Mouse (Mus musculus): ENCODE results near the gene Neurl3. TPM values are rescaled to one million over a fixed set of nuclear protein-coding genes. Genes with fewer than 3 reads are reported as not detected.

Neurl3 gene
- polyA plus RNA-seq, 1 experiment from 2014 or later, result 24.4 TPM

DNA sequence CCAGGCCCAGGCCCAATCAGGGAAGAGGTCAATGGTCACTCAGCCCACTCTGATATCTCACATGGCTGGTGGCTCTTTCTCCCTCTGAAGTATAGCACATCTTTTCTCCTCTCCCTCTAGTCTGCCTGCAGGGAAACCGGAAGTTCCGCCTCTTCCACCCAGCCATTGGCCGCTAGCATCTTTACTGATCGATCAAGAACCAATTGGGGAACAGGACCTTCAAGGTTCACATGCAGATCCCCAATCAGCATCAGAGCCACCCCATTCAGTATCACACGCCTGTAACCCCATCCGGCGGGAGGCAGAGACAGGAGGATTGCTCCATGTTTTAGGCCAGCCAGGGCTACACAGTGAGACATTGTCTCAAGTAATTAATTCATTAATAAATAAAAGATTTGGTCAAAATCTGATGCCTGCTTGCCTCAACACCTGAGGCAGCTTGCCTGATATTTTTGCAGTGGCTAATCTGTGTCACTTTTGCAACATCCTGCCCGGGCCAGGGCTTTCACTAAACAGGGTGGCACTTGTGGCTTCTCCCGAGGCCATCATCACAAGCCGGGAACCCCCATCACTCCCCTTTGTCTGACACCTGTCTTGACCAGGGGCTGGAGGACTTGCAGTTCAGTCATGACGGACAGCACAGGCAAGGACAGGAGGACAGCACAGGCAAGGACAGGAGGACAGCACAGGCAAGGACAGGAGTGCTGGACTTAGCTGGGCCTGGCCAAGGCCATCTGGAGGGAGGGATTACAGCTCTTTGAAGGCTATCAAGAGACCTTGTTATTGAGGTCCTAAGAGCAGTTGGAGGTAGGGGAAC, 40.7 kb upstream of the Neurl3 start:
- no peak overlapping the region for H3K4me2 ChIP-seq (replicated peaks; ENCODE audit: low read depth)
- DNase-seq (ENCODE audit: low spot score) (no peak), ATAC-seq (ENCODE audit: low FRiP score, low TSS enrichment) (no peak)
- TF ChIP-seq EP300 (optimal IDR thresholded peaks at IDR 0.05), result no peak
- no peak for TF ChIP-seq CTCF (IDR thresholded peaks at IDR 0.05; ENCODE audit: low read depth)
- no peak overlapping the region for H3K27ac ChIP-seq (replicated peaks)
- H3K9me3 ChIP-seq (ENCODE audit: control insufficient read depth, low read length), result no peaks in the 10 kb centered on the region
- H3K4me1 ChIP-seq (replicated peaks; ENCODE audit: control insufficient read depth, insufficient read depth), result no peaks in the 10 kb centered on the region
- no peaks in the 10 kb centered on the region for H3K27me3 ChIP-seq (ENCODE audit: control insufficient read depth, insufficient read depth, low read length)
- no peak overlapping the region for H3K9ac ChIP-seq (ENCODE audit: low read length)
- 88% methylated on average over 11 of the region's 11 CpGs for WGBS
- no peaks in the 10 kb centered on the region; the same call in 1 of the 2 replicates for H3K36me3 ChIP-seq (ENCODE audit: control insufficient read depth, insufficient read depth, low read length)
- H3K4me3 ChIP-seq (ENCODE audit: low read depth, low read length), result no peak overlapping the region

GRCm38 (mm10) chr1:36309498-36309901, 35.0 kb upstream of the Neurl3 start:
- Histone ChIP-seq H3K9me3 (ENCODE audit: control insufficient read depth, low read length) (no peaks in the 10 kb centered on the region), H3K9ac (ENCODE audit: low read length) (no peak overlapping the region), H3K27ac (replicated peaks) (no peak overlapping the region), H3K27me3 (ENCODE audit: control insufficient read depth, insufficient read depth, low read length) (no peaks in the 10 kb centered on the region), H3K4me3 (ENCODE audit: low read depth, low read length) (no peak overlapping the region), H3K36me3 (ENCODE audit: control insufficient read depth, insufficient read depth, low read length) (no peaks in the 10 kb centered on the region), H3K4me1 (replicated peaks; ENCODE audit: control insufficient read depth, insufficient read depth) (0 out of 2 replicates have a peak, but pooled peaks cover 2% of the 10 kb centered on the region), H3K4me2 (replicated peaks; ENCODE audit: low read depth) (no peak overlapping the region; the same call in 1 of the 2 replicates)
- TF ChIP-seq CTCF (IDR thresholded peaks at IDR 0.05; ENCODE audit: low read depth) (no peak), EP300 (optimal IDR thresholded peaks at IDR 0.05) (no peak)
- ATAC-seq (ENCODE audit: low FRiP score, low TSS enrichment) (no peak), DNase-seq (ENCODE audit: low spot score) (peak; percentile 50)
- 27% methylated on average over 3 of the region's 3 CpGs for WGBS

GRCm38 (mm10) chr1:36308966-36309475, 34.5 kb upstream of the Neurl3 start:
- Histone ChIP-seq H3K27me3 (ENCODE audit: control insufficient read depth, insufficient read depth, low read length) (no peaks in the 10 kb centered on the region), H3K4me1 (replicated peaks; ENCODE audit: control insufficient read depth, insufficient read depth) (0 out of 2 replicates have a peak, but pooled peaks cover 2% of the 10 kb centered on the region), H3K9ac (ENCODE audit: low read length) (no peak overlapping the region), H3K27ac (replicated peaks) (no peak overlapping the region), H3K4me3 (ENCODE audit: low read depth, low read length) (peak overlapping the region; percentile 72; the same call in 1 of the 2 replicates), H3K36me3 (ENCODE audit: control insufficient read depth, insufficient read depth, low read length) (no peaks in the 10 kb centered on the region), H3K4me2 (replicated peaks; ENCODE audit: low read depth) (peak overlapping the region; percentile 95), H3K9me3 (ENCODE audit: control insufficient read depth, low read length) (no peaks in the 10 kb centered on the region)
- ATAC-seq (ENCODE audit: low FRiP score, low TSS enrichment) (no peak), DNase-seq (ENCODE audit: low spot score) (no peak)
- 69% methylated on average over 9 of the region's 9 CpGs for WGBS
- TF ChIP-seq EP300 (optimal IDR thresholded peaks at IDR 0.05) (no peak), CTCF (IDR thresholded peaks at IDR 0.05; ENCODE audit: low read depth) (no peak)

DNA sequence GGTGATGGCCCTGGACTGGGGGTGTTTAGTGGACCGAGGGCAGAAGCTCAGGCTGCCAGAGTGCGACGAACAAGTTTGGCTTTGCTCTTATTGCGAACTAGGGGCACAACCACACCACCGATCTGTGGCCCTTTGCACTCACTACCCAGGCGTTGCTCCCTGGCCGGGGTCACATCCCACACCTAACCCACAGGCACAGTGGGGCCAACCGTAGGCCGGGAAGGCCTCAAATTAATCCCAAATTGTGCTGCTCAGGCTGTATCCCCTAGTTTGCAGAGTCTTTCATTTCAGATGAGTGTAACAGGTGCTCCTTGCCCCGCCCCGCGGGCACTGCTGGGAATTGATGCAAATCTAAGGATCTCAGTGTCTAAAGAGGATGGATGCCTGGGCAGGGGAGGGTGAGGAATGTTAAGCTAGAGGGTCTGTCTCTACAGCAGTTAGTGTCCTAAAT, 34.0 kb upstream of the Neurl3 start:
- DNase-seq (ENCODE audit: low spot score) (no peak), ATAC-seq (ENCODE audit: low FRiP score, low TSS enrichment) (no peak)
- Histone ChIP-seq H3K4me2 (replicated peaks; ENCODE audit: low read depth) (peak overlapping the region; percentile 95), H3K27ac (replicated peaks) (peak overlapping the region; percentile 78; the same call in 1 of the 2 replicates), H3K4me3 (ENCODE audit: low read depth, low read length) (peak overlapping the region; percentile 72), H3K9me3 (ENCODE audit: control insufficient read depth, low read length) (no peaks in the 10 kb centered on the region), H3K36me3 (ENCODE audit: control insufficient read depth, insufficient read depth, low read length) (no peaks in the 10 kb centered on the region), H3K4me1 (replicated peaks; ENCODE audit: control insufficient read depth, insufficient read depth) (0 out of 2 replicates have a peak, but pooled peaks cover 2% of the 10 kb centered on the region), H3K9ac (ENCODE audit: low read length) (peak overlapping the region; percentile 69), H3K27me3 (ENCODE audit: control insufficient read depth, insufficient read depth, low read length) (no peaks in the 10 kb centered on the region)
- 13% methylated on average over 12 of the region's 12 CpGs for WGBS
- TF ChIP-seq CTCF (IDR thresholded peaks at IDR 0.05; ENCODE audit: low read depth), result no peak
- TF ChIP-seq EP300 (optimal IDR thresholded peaks at IDR 0.05), result no peak

DNA sequence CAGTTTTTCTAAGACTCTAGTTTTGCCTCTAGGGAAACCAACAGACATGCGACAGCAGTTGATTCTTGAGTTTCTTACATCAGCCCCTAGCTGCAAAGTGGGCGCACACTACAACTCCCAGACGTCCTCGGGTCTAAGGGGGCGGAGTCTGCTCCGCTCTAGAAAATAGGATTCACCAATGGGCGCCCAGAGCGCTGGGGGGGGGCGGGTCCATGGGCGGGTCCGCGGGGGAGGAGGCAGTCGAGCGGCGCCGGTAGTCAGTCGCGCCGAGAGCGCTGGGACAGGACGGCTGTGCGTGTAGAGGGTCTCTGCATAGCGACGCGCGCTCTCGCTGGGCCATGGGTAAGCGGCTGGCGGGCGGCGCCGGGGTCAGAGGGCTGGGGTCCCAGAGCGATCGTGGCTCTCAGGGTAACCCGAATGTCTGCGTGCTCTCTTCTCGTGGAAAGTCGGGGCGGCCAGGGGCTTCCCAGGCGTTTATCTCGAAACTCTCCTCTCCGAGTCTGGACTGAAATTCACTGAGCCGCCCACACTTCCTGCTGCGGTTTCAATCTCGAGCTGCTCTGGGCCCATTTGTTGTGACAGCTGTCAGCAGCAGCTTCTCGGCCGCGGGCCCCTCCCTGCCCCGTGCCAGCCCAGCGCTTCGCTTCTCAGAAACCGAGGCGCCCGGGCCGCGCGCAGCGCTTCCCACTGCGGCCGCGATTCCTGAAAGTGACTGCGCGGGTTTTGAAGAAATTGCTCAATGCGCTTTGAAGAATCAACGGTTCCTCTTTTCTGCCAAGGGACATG, 33.2 kb upstream of the Neurl3 start, which contains the start of gene Arid5a:
TSS of gene Arid5a (plus strand) at position 239 of the 786 bp plus-strand sequence.
- H3K4me2 ChIP-seq (replicated peaks; ENCODE audit: low read depth), result peak within 1 kb of the TSS; percentile 95
- no peaks in the 10 kb centered on the region for H3K27me3 ChIP-seq (ENCODE audit: control insufficient read depth, insufficient read depth, low read length)
- ATAC-seq (ENCODE audit: low FRiP score, low TSS enrichment) (peak; percentile 85), DNase-seq (ENCODE audit: low spot score) (peak; percentile 95)
- peak within 1 kb of the TSS; percentile 78 for H3K27ac ChIP-seq (replicated peaks)
- peak within 1 kb of the TSS; percentile 72 for H3K4me3 ChIP-seq (ENCODE audit: low read depth, low read length)
- H3K36me3 ChIP-seq (ENCODE audit: control insufficient read depth, insufficient read depth, low read length), result no peaks in the 10 kb centered on the region
- H3K9me3 ChIP-seq (ENCODE audit: control insufficient read depth, low read length), result no peaks in the 10 kb centered on the region
- TF ChIP-seq EP300 (optimal IDR thresholded peaks at IDR 0.05) (no peak), CTCF (IDR thresholded peaks at IDR 0.05; ENCODE audit: low read depth) (peak; percentile 45)
- 0 out of 2 replicates have a peak, but pooled peaks cover 4% of the 10 kb centered on the region for H3K4me1 ChIP-seq (replicated peaks; ENCODE audit: control insufficient read depth, insufficient read depth)
- WGBS, result under 1% methylated on average over 65 of the region's 65 CpGs
- peak within 1 kb of the TSS; percentile 69 for H3K9ac ChIP-seq (ENCODE audit: low read length)
